Mouse (Mus musculus): ENCODE results near the gene Lrrc4c. TPM values are rescaled to one million over a fixed set of nuclear protein-coding genes. Genes with fewer than 3 reads are reported as not detected.

Gene Lrrc4c
- 10 to 100 TPM; 69.3 to 75.9 TPM for total RNA-seq (2021)
- long read RNA-seq, transcript Lrrc4c-201 (3 exons, 3,492 nt) = major isoform, 15 of 26 reads
- long read RNA-seq, partial matches to known transcripts = 0 of 26 reads
- long read RNA-seq, other reads (novel, unspliced or antisense) = 11 of 26 reads

GRCm38 (mm10) chr2:96317387-96318299 is at the start of gene Lrrc4c:
Gene Lrrc4c, plus strand, starts transcription at chr2:96318169.
- peak; percentile 40 to 57 for DNase-seq (ENCODE audit: low spot score in 2 of 2)

DNA sequence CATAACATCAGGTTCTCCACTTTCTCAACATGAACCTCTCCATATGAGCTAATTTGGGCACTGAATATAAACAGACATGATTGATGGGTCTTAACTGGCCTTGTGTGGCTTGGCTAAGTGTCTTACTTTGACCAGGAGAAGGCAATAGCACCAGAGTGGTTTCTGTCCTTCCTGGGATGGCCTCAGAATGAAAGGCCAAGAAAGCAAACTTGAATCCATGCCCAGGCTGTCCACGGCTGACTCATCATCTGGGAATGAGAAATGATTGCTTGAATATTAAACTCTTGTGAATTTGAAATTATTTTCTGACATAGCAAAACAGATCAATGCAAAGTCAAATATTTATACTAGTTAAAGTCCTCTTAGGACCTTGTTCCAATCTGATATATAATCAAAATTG is 42.9 kb upstream of the Lrrc4c start:
- no peak for DNase-seq (ENCODE audit: low spot score in 2 of 2)

- DNase-seq (ENCODE audit: low spot score in 2 of 2) = no peak
Observed at GRCm38 (mm10) chr2:96282926-96283325, 35.0 kb upstream of the Lrrc4c start.

- DNase-seq (ENCODE audit: low spot score in 2 of 2) = no peak
Observed at GRCm38 (mm10) chr2:96287512-96287911, 30.5 kb upstream of the Lrrc4c start.

GRCm38 (mm10) chr2:96290541-96290940 is 27.4 kb upstream of the Lrrc4c start:
- peak; percentile 5 to 13 for DNase-seq (ENCODE audit: low spot score in 2 of 2)

- DNase-seq (ENCODE audit: low spot score in 2 of 2) = no peak
Observed at GRCm38 (mm10) chr2:96315034-96315433, 2.9 kb upstream of the Lrrc4c start.

DNA sequence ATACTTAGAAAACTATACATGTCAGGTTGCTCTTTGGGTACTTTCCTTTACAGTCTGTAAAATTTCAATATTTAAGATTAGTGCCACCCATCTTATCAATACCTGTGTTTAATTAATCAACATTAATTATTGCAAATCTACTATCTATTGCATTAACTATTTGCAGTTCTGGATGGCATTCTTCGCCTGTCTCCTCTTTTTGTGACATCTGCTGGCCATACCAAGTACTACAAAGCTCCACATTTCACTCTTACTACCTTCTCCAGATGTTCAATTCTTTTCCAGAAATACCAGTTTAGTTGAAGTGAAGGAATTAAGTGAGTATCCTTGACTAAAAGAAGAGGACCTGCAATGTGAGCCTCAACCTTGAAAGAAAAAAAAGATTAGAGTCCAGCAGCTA is 1.4 kb upstream of the Lrrc4c start:
- DNase-seq (ENCODE audit: low spot score in 2 of 2) = no peak

DNA sequence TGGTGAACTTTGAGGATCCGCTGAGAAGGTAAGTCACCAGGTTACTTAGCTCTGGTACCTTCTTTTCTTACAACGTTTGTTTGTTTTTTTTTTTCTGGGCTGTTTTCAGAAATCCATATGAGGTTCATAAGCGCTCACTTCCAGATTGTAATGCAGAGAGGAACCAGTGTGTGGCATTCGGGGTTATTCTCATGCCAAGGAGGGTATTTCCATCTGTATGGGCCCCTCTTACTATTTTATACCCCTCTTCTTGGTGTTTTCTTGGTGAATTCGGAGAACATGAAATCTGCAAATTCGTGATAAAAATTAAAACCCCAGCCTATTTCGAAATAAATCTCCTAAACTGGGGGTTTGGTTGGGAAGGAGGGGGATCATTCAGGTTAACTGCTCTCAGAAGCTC is 587 bp downstream of the Lrrc4c start:
- DNase-seq (ENCODE audit: low spot score in 2 of 2) = no peak

GRCm38 (mm10) chr2:96319201-96319600 is 1.2 kb downstream of the Lrrc4c start:
- DNase-seq (ENCODE audit: low spot score in 2 of 2) = peak; percentile 19 to 35

DNA sequence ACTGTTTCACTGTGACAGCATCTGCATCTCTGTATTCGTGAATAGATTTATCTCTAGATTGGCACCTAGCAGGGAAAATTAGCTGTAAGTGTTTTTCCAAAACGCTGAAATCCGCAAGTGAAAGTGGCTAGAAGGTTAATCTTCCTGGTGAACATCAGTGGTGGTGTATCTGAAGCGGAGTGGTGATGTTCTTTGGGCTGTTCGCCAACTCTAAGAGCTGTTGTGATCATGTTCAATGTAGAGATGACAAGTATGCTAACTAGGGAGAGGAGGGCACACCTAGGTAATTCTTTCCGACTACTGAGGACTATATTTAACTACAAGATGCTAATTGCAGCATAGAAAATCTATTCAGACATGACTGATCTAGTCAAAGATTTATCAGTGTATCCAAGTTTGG is 1.7 kb downstream of the Lrrc4c start:
- DNase-seq (ENCODE audit: low spot score in 2 of 2) = no peak

GRCm38 (mm10) chr2:96334652-96335051 is 16.7 kb downstream of the Lrrc4c start:
- DNase-seq (ENCODE audit: low spot score in 2 of 2) = no peak

DNA sequence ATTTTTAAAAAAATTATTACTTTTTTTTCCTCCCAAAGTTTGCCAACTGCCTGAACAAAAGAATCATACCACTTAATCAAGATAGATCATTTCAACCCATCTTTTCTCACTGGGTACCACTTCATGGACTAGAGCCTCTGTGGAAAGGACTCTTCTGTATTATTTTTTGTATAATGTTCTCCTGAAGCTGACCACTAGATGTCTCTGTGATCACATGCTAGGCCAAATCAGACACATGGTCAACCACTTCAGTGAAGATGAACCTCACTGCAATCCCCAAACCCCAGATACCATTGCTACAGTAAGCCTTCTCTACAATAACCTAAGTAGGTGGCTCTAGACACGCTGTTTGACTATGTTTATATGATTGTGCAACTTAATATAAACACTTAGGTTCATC is 19.4 kb downstream of the Lrrc4c start:
- peak in 1 of 2 experiments; percentile 28 for DNase-seq (ENCODE audit: low spot score in 2 of 2)

- DNase-seq (ENCODE audit: low spot score in 2 of 2) = no peak
Observed at GRCm38 (mm10) chr2:96401186-96401811, 83.3 kb downstream of the Lrrc4c start.

GRCm38 (mm10) chr2:96402514-96402913 is 84.5 kb downstream of the Lrrc4c start:
- DNase-seq (ENCODE audit: low spot score in 2 of 2) = no peak

- no peak for DNase-seq (ENCODE audit: low spot score in 2 of 2)
Observed at GRCm38 (mm10) chr2:96406856-96407255, 88.9 kb downstream of the Lrrc4c start.

DNA sequence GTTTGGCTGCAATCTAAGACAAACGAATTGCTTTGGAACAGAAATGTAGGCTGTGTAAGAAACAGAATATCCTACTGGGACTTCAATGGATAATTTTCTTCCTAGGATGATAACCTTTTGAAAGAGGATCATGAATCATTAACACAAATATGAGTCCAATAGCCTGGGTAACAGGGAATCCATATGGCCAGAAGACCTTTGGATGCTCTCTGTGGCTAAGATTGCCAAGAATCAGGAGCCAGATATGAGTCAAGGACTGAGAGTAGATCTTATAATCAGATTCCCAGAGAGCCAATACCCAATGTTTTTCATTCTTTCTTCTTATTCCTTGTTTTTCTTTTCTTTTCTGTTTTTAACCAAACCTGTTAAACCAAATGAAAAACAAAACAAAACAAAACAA is 93.2 kb downstream of the Lrrc4c start:
- no peak for DNase-seq (ENCODE audit: low spot score in 2 of 2)

- DNase-seq (ENCODE audit: low spot score in 2 of 2) = no peak
Observed at GRCm38 (mm10) chr2:96461566-96461965, 143.6 kb downstream of the Lrrc4c start.

- DNase-seq (ENCODE audit: low spot score in 2 of 2) = peak; percentile 13 to 26
Observed at GRCm38 (mm10) chr2:96475674-96476073, 157.7 kb downstream of the Lrrc4c start.

GRCm38 (mm10) chr2:96499116-96499882 is 181.3 kb downstream of the Lrrc4c start:
- DNase-seq (ENCODE audit: low spot score in 2 of 2) = no peak

DNA sequence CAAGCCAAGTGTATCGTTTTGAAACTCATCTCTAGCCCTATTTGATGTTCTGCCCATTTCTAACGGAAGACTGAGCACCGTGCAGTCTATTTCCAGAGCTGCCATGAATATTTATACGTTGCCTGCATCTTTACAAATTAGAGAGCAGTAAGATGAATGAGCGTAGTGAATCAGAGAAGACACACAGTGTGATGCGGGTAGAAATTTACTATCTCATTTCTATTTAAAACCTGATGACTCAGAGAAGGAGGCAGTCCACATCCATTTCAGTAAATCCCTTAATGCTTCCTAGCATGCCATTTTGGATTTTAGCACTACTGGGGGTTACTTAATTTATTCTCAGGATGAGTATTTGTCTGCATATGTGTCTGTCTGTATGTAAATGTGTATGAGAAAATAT is 186.2 kb downstream of the Lrrc4c start:
- DNase-seq (ENCODE audit: low spot score in 2 of 2) = no peak

- DNase-seq (ENCODE audit: low spot score in 2 of 2) = no peak
Observed at GRCm38 (mm10) chr2:96505641-96506040, 187.7 kb downstream of the Lrrc4c start.
